Mouse (Mus musculus): ENCODE measurements around the gene Olfr652. TPM values are rescaled to one million over a fixed set of nuclear protein-coding genes. Genes with fewer than 3 reads are reported as not detected.

Gene Olfr652
- not detected in 2 replicates for total RNA-seq (2017)

GRCm38 (mm10) chr7:104560601-104561000, at the start of gene Olfr652:
Gene Olfr652, plus strand, starts transcription at chr7:104560901.
- ATAC-seq (ENCODE audit: extremely low read depth, insufficient number of reproducible peaks, low FRiP score, poor library complexity, severe bottlenecking) = no peak

GRCm38 (mm10) chr7:104549833-104550232, 10.9 kb upstream of the Olfr652 start, which contains the start of gene Olfr651:
Gene Olfr651, plus strand, starts transcription at chr7:104550133.
- no peak for ATAC-seq (ENCODE audit: extremely low read depth, insufficient number of reproducible peaks, low FRiP score, poor library complexity, severe bottlenecking)

- ATAC-seq (ENCODE audit: extremely low read depth, insufficient number of reproducible peaks, low FRiP score, poor library complexity, severe bottlenecking) = no peak
These were observed 8.0 kb upstream of the Olfr652 start for GRCm38 (mm10) chr7:104552700-104553099.

- 0 out of 2 replicates have a peak, but pooled peaks have one; percentile 9 for ATAC-seq (ENCODE audit: extremely low read depth, insufficient number of reproducible peaks, low FRiP score, poor library complexity, severe bottlenecking)
These were observed 16.3 kb downstream of the Olfr652 start, which contains the start of gene Olfr653 for GRCm38 (mm10) chr7:104577014-104577413. Gene Olfr653, plus strand, starts transcription at chr7:104577314.

GRCm38 (mm10) chr7:104580846-104581245, 20.1 kb downstream of the Olfr652 start:
- ATAC-seq (ENCODE audit: extremely low read depth, insufficient number of reproducible peaks, low FRiP score, poor library complexity, severe bottlenecking) = no peak

GRCm38 (mm10) chr7:104581429-104581828, 20.7 kb downstream of the Olfr652 start:
- ATAC-seq (ENCODE audit: extremely low read depth, insufficient number of reproducible peaks, low FRiP score, poor library complexity, severe bottlenecking) = no peak

GRCm38 (mm10) chr7:104586725-104587124, 26.0 kb downstream of the Olfr652 start, which contains the start of gene Olfr654:
Gene Olfr654, plus strand, starts transcription at chr7:104587025.
- no peak for ATAC-seq (ENCODE audit: extremely low read depth, insufficient number of reproducible peaks, low FRiP score, poor library complexity, severe bottlenecking)

- no peak for ATAC-seq (ENCODE audit: extremely low read depth, insufficient number of reproducible peaks, low FRiP score, poor library complexity, severe bottlenecking)
These were observed 27.6 kb downstream of the Olfr652 start for GRCm38 (mm10) chr7:104588274-104588673.

- ATAC-seq (ENCODE audit: extremely low read depth, insufficient number of reproducible peaks, low FRiP score, poor library complexity, severe bottlenecking) = no peak
These were observed 41.0 kb downstream of the Olfr652 start, which contains the start of gene Olfr655 for GRCm38 (mm10) chr7:104601679-104602078. Gene Olfr655, minus strand, starts transcription at chr7:104601779.

- ATAC-seq (ENCODE audit: extremely low read depth, insufficient number of reproducible peaks, low FRiP score, poor library complexity, severe bottlenecking) = peak; percentile 100
These were observed 42.5 kb downstream of the Olfr652 start for GRCm38 (mm10) chr7:104603173-104603572.

- no peak for ATAC-seq (ENCODE audit: extremely low read depth, insufficient number of reproducible peaks, low FRiP score, poor library complexity, severe bottlenecking)
These were observed 44.0 kb downstream of the Olfr652 start for GRCm38 (mm10) chr7:104604727-104605126.

GRCm38 (mm10) chr7:104613655-104614054, 53.0 kb downstream of the Olfr652 start, which contains the start of gene Olfr656:
Gene Olfr656, plus strand, starts transcription at chr7:104613955.
- ATAC-seq (ENCODE audit: extremely low read depth, insufficient number of reproducible peaks, low FRiP score, poor library complexity, severe bottlenecking) = no peak

Other genes starting within 250 kb of the Olfr652 start
- gene Trim12a, start 245.4 kb upstream of the Olfr652 start, total RNA-seq (2017) = 518 and 540 TPM in 2 replicates
- 6.8 and 7.2 TPM in 2 replicates for gene Trim34b, start 231.4 kb upstream of the Olfr652 start, total RNA-seq (2017)
- gene Trim12c, start 207.5 kb upstream of the Olfr652 start, total RNA-seq (2017) = 185 and 205 TPM in 2 replicates
- 380 and 405 TPM in 2 replicates for gene Trim30b, start 191.0 kb upstream of the Olfr652 start, total RNA-seq (2017)
- gene Trim30c, start 160.1 kb upstream of the Olfr652 start, total RNA-seq (2017) = 6.6 and 7.2 TPM in 2 replicates
- gene Trim30a, start 95.7 kb upstream of the Olfr652 start, total RNA-seq (2017) = 208 and 211 TPM in 2 replicates
- 192 and 193 TPM in 2 replicates for gene Trim30d, start 53.1 kb upstream of the Olfr652 start, total RNA-seq (2017)
- not detected in 2 replicates for gene Olfr651, start 10.8 kb upstream of the Olfr652 start, total RNA-seq (2017)
- gene Olfr653, start 16.4 kb downstream of the Olfr652 start, total RNA-seq (2017) = not detected in 2 replicates
- not detected in 2 replicates for gene Olfr654, start 26.1 kb downstream of the Olfr652 start, total RNA-seq (2017)
- not detected in 2 replicates for gene Olfr655, start 40.9 kb downstream of the Olfr652 start, total RNA-seq (2017)
- not detected in 2 replicates for gene Olfr656, start 53.1 kb downstream of the Olfr652 start, total RNA-seq (2017)
- not detected in 2 replicates for gene Olfr657, start 63.9 kb downstream of the Olfr652 start, total RNA-seq (2017)
- 0.47 TPM in 1 of 2 replicates, not detected in the other for gene Olfr658, start 86.4 kb downstream of the Olfr652 start, total RNA-seq (2017)
- gene Olfr659, start 105.9 kb downstream of the Olfr652 start, total RNA-seq (2017) = not detected in 2 replicates
- gene Olfr661, start 125.6 kb downstream of the Olfr652 start, total RNA-seq (2017) = not detected in 2 replicates
- not detected in 2 replicates for gene Usp17le, start 216.6 kb downstream of the Olfr652 start, total RNA-seq (2017)

Measured in neutrophil, adult 5-6 weeks (primary cell).